Mouse (Mus musculus) large intestine, adult 2 months (tissue): Measurements from ENCODE around the gene Cav3. TPM values are rescaled to one million over a fixed set of nuclear protein-coding genes. Genes with fewer than 3 reads are reported as not detected.
A peak's percentile ranks its signal among the peaks of the same experiment; 100 is the strongest.

Experiments used
- DNase-seq: peaks from one replicate; pipeline ENCODE4 v3.0.0-alpha.2; 2012; ENCODE audit warnings: low read depth, low spot score
- WGBS: fragments of 180-500 bp; shearing (Covaris S2); methylation state at CpG from one replicate; pipeline ENCODE4 v1.1.7; 2018; 5-methylcytosine and 5-hydroxymethylcytosine counted together
- polyA plus RNA-seq: library from polyadenylated mRNA; depleted of rRNA; stranded (reverse); fragments of >200 nt; gene quantifications from 2 replicates; pipeline ENCODE4 v1.2.3, GENCODE M21; 2012; rRNA removed

Gene Cav3
- polyA plus RNA-seq, 1 experiment: 7.8 TPM

DNA sequence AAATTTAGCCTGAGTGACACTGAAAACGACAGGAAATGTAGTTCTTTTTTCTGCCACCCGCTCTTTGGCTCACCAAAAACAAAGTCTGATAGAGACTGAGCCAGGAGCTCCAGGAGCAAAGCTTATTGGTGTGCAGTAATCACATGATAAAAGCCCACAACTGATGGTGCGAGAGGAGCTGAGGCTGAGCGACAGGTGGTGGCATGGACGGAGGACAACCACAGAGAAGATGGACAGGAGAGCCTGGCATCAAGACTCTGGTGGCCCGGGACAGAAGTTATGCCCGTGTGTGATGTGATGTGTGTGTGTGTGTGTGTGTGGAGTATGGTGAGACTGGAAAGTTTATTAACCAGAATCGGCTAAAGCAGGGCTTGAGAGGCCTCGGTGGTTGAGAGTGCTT is 34.1 kb downstream of the Cav3 start:
- DNase-seq: no peak
- 93% methylated on average over 9 of the region's 9 CpGs for WGBS

DNA sequence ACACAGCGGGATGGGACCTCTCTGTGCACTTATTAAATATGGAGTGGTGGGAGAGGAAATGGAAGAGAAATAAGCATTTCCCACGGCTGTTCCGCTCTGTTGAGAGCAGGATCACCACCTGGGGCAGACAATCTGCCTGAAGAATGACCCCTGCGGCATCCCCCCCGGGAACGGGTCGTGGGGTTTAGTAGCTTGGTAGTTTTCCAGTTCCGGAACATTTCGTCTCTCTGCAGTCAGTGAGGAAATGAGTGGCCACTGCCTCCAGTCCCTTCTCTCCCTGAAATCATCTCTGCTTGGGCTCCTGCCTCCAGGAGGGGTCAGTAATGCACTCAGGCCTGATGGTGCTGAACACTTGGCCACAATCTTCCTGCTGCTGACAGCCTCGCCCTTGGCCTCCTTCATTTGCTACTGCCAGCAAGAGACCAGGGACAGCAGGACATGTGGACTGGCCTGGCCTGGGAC is 35.3 kb downstream of the Cav3 start:
- 61% methylated on average over 10 of the region's 10 CpGs for WGBS
- DNase-seq: no peak

GRCm38 (mm10) chr6:112495219-112495618 is 35.9 kb downstream of the Cav3 start:
- DNase-seq: peak; percentile 25
- 30% methylated on average over 4 of the region's 4 CpGs for WGBS

- 51% methylated on average over 8 of the region's 8 CpGs for WGBS
- DNase-seq: no peak
Observed at GRCm38 (mm10) chr6:112496291-112497060, 37.2 kb downstream of the Cav3 start.

- WGBS: 68% methylated on average over 2 of the region's 2 CpGs
- DNase-seq: no peak
Observed at GRCm38 (mm10) chr6:112497456-112497855, 38.2 kb downstream of the Cav3 start.

DNA sequence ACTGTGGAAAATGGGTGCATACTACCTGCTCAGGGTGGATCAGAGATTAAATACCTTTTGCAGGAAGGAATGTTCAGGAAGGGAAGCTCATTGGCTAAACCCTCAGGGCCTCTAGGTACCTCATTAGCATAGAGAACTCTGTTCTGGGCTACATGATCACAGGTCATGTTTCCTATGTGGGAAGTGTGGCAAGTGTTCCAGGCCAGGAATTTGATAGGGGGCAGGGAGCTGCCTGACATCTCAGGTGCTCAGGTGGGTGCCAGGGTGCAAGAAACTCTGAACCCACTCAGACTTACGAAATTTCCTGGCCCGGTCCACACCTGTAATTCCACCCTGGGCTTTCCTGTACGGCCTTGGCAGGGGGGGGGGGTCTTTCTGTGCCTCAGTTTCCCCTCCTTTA is 39.4 kb downstream of the Cav3 start:
- WGBS: 78% methylated on average over 3 of the region's 3 CpGs

DNA sequence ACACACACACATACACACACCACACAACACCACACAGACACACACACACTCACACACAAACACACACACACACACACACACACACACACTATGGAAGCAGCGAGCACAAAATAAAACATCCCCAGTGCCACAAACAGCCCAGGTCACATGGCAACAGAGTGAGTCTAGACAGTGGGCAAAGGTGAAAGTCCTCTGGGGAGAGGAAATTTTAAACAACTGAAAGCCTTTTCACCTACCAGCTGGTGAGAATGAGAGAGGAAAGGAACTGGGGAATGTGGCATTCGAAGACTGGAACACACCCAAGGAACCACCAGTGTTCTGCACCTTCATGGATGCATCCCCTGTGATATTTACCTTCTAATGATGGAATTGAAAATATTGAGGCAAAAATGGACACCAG is 40.2 kb downstream of the Cav3 start:
- DNase-seq: peak; percentile 35
- 25% methylated on average over 2 of the region's 2 CpGs for WGBS

More for the DNA sequence above, 39.4 kb downstream of the Cav3 start:
- no peak for DNase-seq

DNA sequence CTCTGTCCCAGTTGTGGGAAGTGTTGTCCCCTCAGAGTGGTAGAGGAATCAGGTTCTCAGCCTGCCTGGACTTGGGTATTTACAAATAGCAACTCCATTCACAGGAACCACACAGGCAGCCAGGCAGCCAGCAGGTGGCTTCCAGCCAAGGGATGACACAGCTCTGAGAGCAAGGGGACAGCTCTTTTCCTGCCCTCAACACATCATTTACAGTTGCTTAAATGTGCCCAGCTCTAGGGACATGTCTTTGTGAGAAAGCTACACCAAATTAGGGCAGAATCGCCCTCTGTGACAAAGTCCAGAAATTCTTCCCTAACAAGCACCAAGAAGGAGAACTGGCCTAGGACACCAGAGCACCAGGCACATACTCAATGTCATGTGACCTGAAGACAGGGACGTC is 41.9 kb downstream of the Cav3 start:
- 72% methylated on average over 2 of the region's 2 CpGs for WGBS
- no peak for DNase-seq

DNA sequence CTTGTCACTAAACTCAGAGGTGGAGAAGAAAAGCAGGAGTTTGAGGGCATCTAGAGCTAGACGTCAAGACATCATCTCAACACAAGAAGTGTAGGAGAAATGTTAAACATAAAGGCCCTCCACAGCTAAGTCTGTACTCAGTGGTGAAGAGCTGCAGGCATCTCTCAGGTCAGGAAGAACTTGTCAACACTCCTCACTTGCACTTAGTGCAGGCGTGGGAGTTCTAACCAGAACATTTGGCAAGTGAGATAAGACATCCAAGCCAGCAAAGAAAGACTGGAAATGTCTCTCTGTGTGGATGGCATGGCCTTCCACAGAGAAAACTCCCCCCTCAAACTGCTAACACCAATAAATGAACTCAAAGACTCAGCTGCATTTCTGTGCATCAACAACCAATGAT is 48.3 kb downstream of the Cav3 start:
- WGBS: 68% methylated on average over 2 of the region's 2 CpGs
- no peak for DNase-seq

GRCm38 (mm10) chr6:112509590-112510131 is 50.4 kb downstream of the Cav3 start:
- WGBS: 61% methylated on average over 2 of the region's 2 CpGs
- no peak for DNase-seq

- DNase-seq: no peak
- WGBS: 64% methylated on average over 4 of the region's 4 CpGs
Observed at GRCm38 (mm10) chr6:112510346-112510745, 51.0 kb downstream of the Cav3 start.

- WGBS: 88% methylated on average over 6 of the region's 6 CpGs
Observed at GRCm38 (mm10) chr6:112514591-112514990, 55.3 kb downstream of the Cav3 start.

DNA sequence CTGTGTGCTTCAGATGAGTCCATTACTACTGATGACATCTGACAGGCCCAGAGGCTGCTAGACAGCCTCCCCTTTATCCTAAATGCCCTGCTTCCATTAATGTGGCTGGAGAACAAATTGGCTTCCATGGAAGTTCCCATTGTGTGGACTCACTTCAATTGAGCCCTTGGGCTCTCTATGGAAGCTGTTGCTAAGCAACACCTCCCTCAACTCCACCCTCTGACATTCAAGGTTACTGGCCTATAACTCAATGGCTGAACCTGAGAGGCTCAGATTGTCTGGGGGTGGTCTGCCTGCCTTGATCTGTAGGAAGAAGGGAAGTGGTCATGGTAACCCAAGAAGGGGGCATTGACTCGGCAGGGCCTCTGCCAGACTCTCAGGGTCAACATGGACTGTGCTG is 57.2 kb downstream of the Cav3 start:
- no peak for DNase-seq
- WGBS: 32% methylated on average over 1 of the region's 1 CpGs

More at GRCm38 (mm10) chr6:112514591-112514990, 55.3 kb downstream of the Cav3 start:
- no peak for DNase-seq

DNA sequence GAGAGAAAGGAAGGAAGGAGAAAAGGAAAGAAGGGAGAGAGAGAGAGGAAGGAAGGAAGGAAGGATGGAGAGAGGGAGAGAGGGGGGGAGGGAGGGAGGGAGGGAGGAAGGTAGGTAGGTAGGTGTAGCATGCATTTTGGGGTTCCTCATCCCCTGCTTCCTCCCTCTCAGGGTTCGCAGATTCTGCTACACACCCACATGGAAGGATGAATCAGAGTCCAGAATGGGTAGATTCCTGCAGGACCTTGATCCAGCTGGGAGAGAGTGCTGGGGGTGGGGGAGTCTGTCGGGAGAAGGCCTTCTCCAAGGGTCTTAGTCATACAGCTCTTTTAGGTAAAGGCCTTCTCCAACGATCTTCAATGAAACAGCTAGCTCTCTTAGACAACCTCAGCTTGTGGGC is 58.3 kb downstream of the Cav3 start:
- 73% methylated on average over 3 of the region's 3 CpGs for WGBS
- no peak for DNase-seq

DNA sequence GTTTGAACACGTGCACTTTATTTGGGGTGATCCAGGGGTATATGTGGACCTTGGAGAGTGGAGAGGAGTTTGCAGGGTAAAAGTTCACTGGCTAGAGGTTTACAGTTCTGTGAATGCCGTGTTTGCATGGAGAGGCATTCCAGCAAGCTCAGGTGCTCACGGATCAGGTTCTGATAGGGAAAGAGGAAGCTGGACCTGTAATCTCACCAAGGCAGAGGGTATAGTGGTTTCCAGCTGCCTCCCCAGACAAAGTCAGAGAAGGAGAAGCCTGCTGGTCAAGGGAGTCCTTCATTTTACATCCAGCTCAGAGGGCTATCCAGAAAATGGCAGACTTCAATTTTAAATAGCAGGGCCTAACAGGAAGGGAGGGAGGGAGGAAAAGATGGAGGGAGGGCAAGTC is 58.7 kb downstream of the Cav3 start:
- no peak for DNase-seq
- 60% methylated on average over 3 of the region's 3 CpGs for WGBS

Other genes with a start within 250 kb of the Cav3 start
- gene Lmcd1, start 185.7 kb upstream of the Cav3 start, polyA plus RNA-seq: 4.0 and 4.8 TPM in 2 replicates
- gene Ssu2, start 71.5 kb upstream of the Cav3 start, polyA plus RNA-seq: 5.2 and 5.3 TPM in 2 replicates
- 0.62 and 1.3 TPM in 2 replicates for gene Oxtr, start 30.4 kb downstream of the Cav3 start, polyA plus RNA-seq
- 1.9 and 2.6 TPM in 2 replicates for gene Rad18, start 237.2 kb downstream of the Cav3 start, polyA plus RNA-seq